Mouse (Mus musculus) testis, adult 2 months (tissue): ENCODE data around the gene 1700025G04Rik.

Experiments
- CTCF ChIP-seq: fragments of 200-500 bp; IDR thresholded peaks from 2 replicates; pipeline ENCODE4 v1.5.1; 2012; ENCODE audit warnings: low read depth, mild to moderate bottlenecking, inconsistent platforms, low read length, moderate library complexity; ENCODE audit not compliant: control insufficient read depth, insufficient read depth, insufficient replicate concordance
- POLR2A ChIP-seq: fragments of 200-500 bp; IDR thresholded peaks from 2 replicates; pipeline ENCODE4 v1.6.1; 2012; ENCODE audit warnings: low read depth, mild to moderate bottlenecking, inconsistent platforms, low read length, moderate library complexity; ENCODE audit not compliant: control insufficient read depth

DNA sequence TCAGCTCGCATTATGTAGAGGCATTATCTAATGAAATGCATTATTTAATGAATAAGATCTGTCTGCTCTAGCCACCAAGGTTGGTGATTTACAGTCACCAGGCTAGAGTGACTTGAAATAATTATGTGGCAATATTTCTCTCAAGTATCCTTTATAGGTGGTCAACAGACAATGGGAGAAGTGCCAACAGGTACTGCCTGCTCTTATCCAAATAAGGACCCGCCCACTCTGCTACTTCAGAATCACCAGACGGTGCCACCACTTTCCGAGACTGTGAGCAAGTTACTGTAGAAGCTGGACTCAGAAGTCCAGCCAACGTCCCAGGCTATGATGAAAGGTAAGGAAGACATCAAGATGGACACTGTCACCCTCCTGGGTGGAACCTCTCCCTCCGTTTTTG is 156.3 kb downstream of the 1700025G04Rik start:
- no peak for TF ChIP-seq CTCF
- TF ChIP-seq POLR2A: no peak
